Mouse (Mus musculus) central nervous system, embryonic 11.5 days (tissue): ENCODE results near the gene Rspo1. TPM values are rescaled to one million over a fixed set of nuclear protein-coding genes. Genes with fewer than 3 reads are reported as not detected.

Experiments
- polyA plus RNA-seq: library from polyadenylated mRNA; depleted of rRNA; stranded (reverse); fragments of >200 nt; gene quantifications from 2 replicates; pipeline ENCODE4 v1.2.3, GENCODE M21; 2012; rRNA removed

Gene Rspo1
- polyA plus RNA-seq: 26.2 and 90.0 TPM in 2 replicates

GRCm38 (mm10) chr4:124985671-124986602, at the start of gene Rspo1:
Gene Rspo1 (plus strand): TSS chr4:124986430.

GRCm38 (mm10) chr4:124936613-124937471, 49.4 kb upstream of the Rspo1 start, which contains the start of gene 9930104L06Rik:
Gene 9930104L06Rik (plus strand): TSS chr4:124937048.

GRCm38 (mm10) chr4:124939211-124939610, 47.0 kb upstream of the Rspo1 start, which contains the start of gene Cdca8:
Gene Cdca8 (minus strand): TSS chr4:124939311.

GRCm38 (mm10) chr4:125015806-125016635, 29.8 kb downstream of the Rspo1 start, which contains the start of gene Gnl2:
Gene Gnl2 (plus strand): TSS chr4:125016585.

Other genes with a start within 250 kb of the Rspo1 start
- 28.1 and 28.8 TPM in 2 replicates for gene Inpp5b, start 244.6 kb upstream of the Rspo1 start, polyA plus RNA-seq
- 13.6 and 14.1 TPM in 2 replicates for gene Mtf1, start 184.3 kb upstream of the Rspo1 start, polyA plus RNA-seq
- gene Yrdc, start 135.8 kb upstream of the Rspo1 start, polyA plus RNA-seq: 38.0 and 42.1 TPM in 2 replicates
- gene 1110065P20Rik, start 135.2 kb upstream of the Rspo1 start, polyA plus RNA-seq: 31.7 and 41.7 TPM in 2 replicates
- gene Maneal, start 124.3 kb upstream of the Rspo1 start, polyA plus RNA-seq: 11.1 and 14.1 TPM in 2 replicates
- 14.7 and 23.8 TPM in 2 replicates for gene Epha10, start 105.5 kb upstream of the Rspo1 start, polyA plus RNA-seq
- gene 9930104L06Rik, start 49.4 kb upstream of the Rspo1 start, polyA plus RNA-seq: 22.9 and 30.3 TPM in 2 replicates
- gene Cdca8, start 47.1 kb upstream of the Rspo1 start, polyA plus RNA-seq: 107 and 124 TPM in 2 replicates
- gene Gnl2, start 30.2 kb downstream of the Rspo1 start, polyA plus RNA-seq: 107 and 146 TPM in 2 replicates
- 0.31 and 0.68 TPM in 2 replicates for gene Dnali1, start 79.3 kb downstream of the Rspo1 start, polyA plus RNA-seq
- gene Snip1, start 80.2 kb downstream of the Rspo1 start, polyA plus RNA-seq: 21.8 and 22.8 TPM in 2 replicates
- gene Meaf6, start 98.7 kb downstream of the Rspo1 start, polyA plus RNA-seq: 91.4 and 122 TPM in 2 replicates
- gene Zc3h12a, start 141.4 kb downstream of the Rspo1 start, polyA plus RNA-seq: 0.88 and 1.1 TPM in 2 replicates